ENCODE assay signal across 29 mouse cellular contexts in the genomic region with DNA sequence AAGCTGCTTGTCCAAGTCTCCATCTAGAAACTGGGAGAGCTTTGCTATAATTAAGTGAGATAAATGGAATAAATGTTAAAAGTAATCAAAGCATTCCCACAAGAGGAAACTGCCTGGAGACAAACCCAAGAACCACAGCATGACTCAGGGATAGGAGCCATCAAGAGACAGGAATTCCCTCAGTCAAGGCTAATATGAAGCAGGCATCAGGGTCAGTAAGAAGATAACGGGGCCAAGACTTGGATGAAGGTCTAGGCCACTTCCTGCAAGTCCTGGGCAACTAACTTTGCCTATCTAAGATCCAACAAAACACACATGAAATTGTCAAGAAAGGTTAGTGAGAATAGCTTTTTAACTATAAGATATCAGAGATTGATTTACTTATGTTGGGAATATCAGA.
DNase-seq lines count a peak whose midpoint lies in the region; ATAC-seq lines count a peak whose summit lies in the region.
"Had no signal": no experiment of that assay in that cellular context is flagged by ENCODE, and none has a peak within 500 bp of the region (broad histone marks: within the 10 kb centered on the region; RNA-seq: fewer than 3 reads in every experiment).

No protein-coding gene starts in this region.

- no peak overlapping the region for H3K4me3 ChIP-seq in kidney, embryonic 14.5 days (ENCODE audit: low read length)
- no peak overlapping the region for H3K4me3 ChIP-seq in hindbrain, embryonic 11.5 days (ENCODE audit: low read depth, low read length)
- H3K4me3 ChIP-seq: forebrain, embryonic 10.5 days; forebrain, embryonic 13.5 days; gastrocnemius, adult 2 months; heart, embryonic 10.5 days; heart, embryonic 13.5 days; hindbrain, embryonic 12.5 days; hindbrain, embryonic 15.5 days had no signal

- H3K9ac ChIP-seq in kidney, embryonic 14.5 days (ENCODE audit: low read depth, low read length): no peak overlapping the region
- H3K9ac ChIP-seq in hindbrain, embryonic 11.5 days (ENCODE audit: low read depth, low read length): no peak overlapping the region
- H3K9ac ChIP-seq: forebrain, embryonic 13.5 days; heart, embryonic 13.5 days; hindbrain, embryonic 12.5 days; hindbrain, embryonic 15.5 days had no signal

- H3K4me1 ChIP-seq in kidney, embryonic 14.5 days (ENCODE audit: control insufficient read depth, insufficient read depth, low read length): no peaks in the 10 kb centered on the region
- H3K4me1 ChIP-seq in hindbrain, embryonic 11.5 days (replicated peaks; ENCODE audit: control insufficient read depth, insufficient read depth, low read length): no peaks in the 10 kb centered on the region
- H3K4me1 ChIP-seq: forebrain, embryonic 10.5 days; forebrain, embryonic 13.5 days; heart, embryonic 10.5 days; heart, embryonic 13.5 days; hindbrain, embryonic 12.5 days; hindbrain, embryonic 15.5 days had no signal

- no peaks in the 10 kb centered on the region for H3K27me3 ChIP-seq in kidney, embryonic 14.5 days (ENCODE audit: control insufficient read depth, insufficient read depth, low read length)
- no peaks in the 10 kb centered on the region for H3K27me3 ChIP-seq in hindbrain, embryonic 11.5 days (ENCODE audit: control insufficient read depth, insufficient read depth, low read length)
- H3K27me3 ChIP-seq: CH12.LX; forebrain, embryonic 13.5 days; heart, embryonic 13.5 days; hindbrain, embryonic 12.5 days; hindbrain, embryonic 15.5 days had no signal

- H3K27ac ChIP-seq in kidney, embryonic 14.5 days (ENCODE audit: low read depth, low read length): no peak overlapping the region
- no peak overlapping the region for H3K27ac ChIP-seq in hindbrain, embryonic 11.5 days (ENCODE audit: low read depth, low read length)
- H3K27ac ChIP-seq: forebrain, embryonic 10.5 days; forebrain, embryonic 13.5 days; gastrocnemius, adult 2 months; heart, embryonic 10.5 days; heart, embryonic 13.5 days; hindbrain, embryonic 12.5 days; hindbrain, embryonic 15.5 days had no signal

- H3K36me3 ChIP-seq in kidney, embryonic 14.5 days (ENCODE audit: control insufficient read depth, insufficient read depth, low read length): no peaks in the 10 kb centered on the region
- H3K36me3 ChIP-seq in hindbrain, embryonic 11.5 days (ENCODE audit: control insufficient read depth, insufficient read depth, low read length): no peaks in the 10 kb centered on the region
- H3K36me3 ChIP-seq: forebrain, embryonic 10.5 days; G1E; heart, embryonic 10.5 days; heart, embryonic 13.5 days; hindbrain, embryonic 12.5 days; hindbrain, embryonic 15.5 days had no signal

- WGBS in kidney, embryonic 14.5 days: 71% methylated on average over 1 of the region's 1 CpGs
- WGBS in hindbrain, embryonic 11.5 days: 89% methylated on average over 1 of the region's 1 CpGs

- peak; percentile 33 to 79 for DNase-seq in adrenal gland, adult (ENCODE audit: inconsistent age in 2 of 2, low spot score in 1 of 2)
- no peak for DNase-seq in adrenal gland, postnatal 25 days
- DNase-seq in gastrocnemius, postnatal 25 days: peak; percentile 8
- DNase-seq in gastrocnemius, adult 18-20 months (ENCODE audit: low spot score): no peak
- peak; percentile 9 for DNase-seq in 3T3-L1 (ENCODE audit: low read depth, low spot score)
- DNase-seq in adrenal gland, postnatal 10 days: peak; percentile 17
- DNase-seq in hindbrain, embryonic 11.5 days (ENCODE audit: low spot score): no peak
- DNase-seq: B cell, adult 2 months; cerebellum, adult 18-20 months; cerebellum, adult 9-10 months; cerebellum, postnatal 14 days; gastrocnemius, adult 2 months; gastrocnemius, postnatal 14 days; heart, adult 18-20 months; heart, postnatal 14 days; heart, postnatal 4 days; kidney, adult 2 months had no signal

- H3K4me2 ChIP-seq in kidney, embryonic 14.5 days (replicated peaks; ENCODE audit: low read depth, low read length): no peak overlapping the region
- no peak overlapping the region for H3K4me2 ChIP-seq in hindbrain, embryonic 11.5 days (replicated peaks; ENCODE audit: low read depth, low read length)
- H3K4me2 ChIP-seq: forebrain, embryonic 13.5 days; heart, embryonic 13.5 days; hindbrain, embryonic 12.5 days; hindbrain, embryonic 15.5 days had no signal

- ATAC-seq in kidney, embryonic 14.5 days (ENCODE audit: low FRiP score, low TSS enrichment): no peak
- no peak for ATAC-seq in hindbrain, embryonic 11.5 days (ENCODE audit: low FRiP score)
- ATAC-seq: activated CD4-positive, CD25-positive, alpha-beta regulatory T cell, adult 4 months; forebrain, embryonic 13.5 days; forebrain, embryonic 16.5 days; intestine, postnatal 0 days had no signal

- H3K9me3 ChIP-seq in kidney, embryonic 14.5 days (ENCODE audit: control insufficient read depth, low read length): no peaks in the 10 kb centered on the region
- H3K9me3 ChIP-seq in hindbrain, embryonic 11.5 days (ENCODE audit: control insufficient read depth, low read length): no peaks in the 10 kb centered on the region
- H3K9me3 ChIP-seq: forebrain, embryonic 10.5 days; forebrain, embryonic 13.5 days; heart, embryonic 10.5 days; heart, embryonic 13.5 days; hindbrain, embryonic 12.5 days; hindbrain, embryonic 15.5 days had no signal

Comparison
In these comparisons a context has a peak if more than half of its experiments do, and no peak if none do; other contexts are left out.
1. DNase-seq: peak in adrenal gland, adult (2 of 2), gastrocnemius, postnatal 25 days (single experiment), 3T3-L1 (single experiment) and adrenal gland, postnatal 10 days (single experiment); none in adrenal gland, postnatal 25 days (single experiment), gastrocnemius, adult 18-20 months (single experiment) and hindbrain, embryonic 11.5 days (single experiment).